Mouse (Mus musculus): ENCODE results near the gene Sox5.

Sox5 gene

GRCm38 (mm10) chr6:143903981-143904692 is 877.6 kb downstream of the Sox5 start:
- no peak for DNase-seq

DNA sequence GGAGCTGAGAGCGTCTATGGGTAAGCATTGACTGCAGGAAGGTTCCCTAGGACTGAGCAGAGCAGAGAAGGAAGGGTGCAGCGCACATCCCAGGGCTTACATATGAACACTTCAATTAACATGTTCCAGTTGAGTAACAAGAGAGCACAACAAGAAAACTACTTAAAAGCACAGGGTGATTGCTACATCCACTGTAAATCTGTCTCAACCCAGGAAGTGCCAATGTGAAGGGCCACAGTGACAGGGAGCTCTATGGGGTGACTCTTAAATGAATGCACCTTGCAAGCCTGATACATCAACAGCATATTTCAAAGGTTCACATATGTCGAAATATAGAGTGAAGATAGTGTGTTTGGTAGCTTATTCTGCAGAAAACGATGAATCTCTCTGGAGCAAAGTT is 880.9 kb downstream of the Sox5 start:
- no peak for DNase-seq

- no peak for DNase-seq
These were observed 886.7 kb downstream of the Sox5 start for GRCm38 (mm10) chr6:143895092-143895491.

DNA sequence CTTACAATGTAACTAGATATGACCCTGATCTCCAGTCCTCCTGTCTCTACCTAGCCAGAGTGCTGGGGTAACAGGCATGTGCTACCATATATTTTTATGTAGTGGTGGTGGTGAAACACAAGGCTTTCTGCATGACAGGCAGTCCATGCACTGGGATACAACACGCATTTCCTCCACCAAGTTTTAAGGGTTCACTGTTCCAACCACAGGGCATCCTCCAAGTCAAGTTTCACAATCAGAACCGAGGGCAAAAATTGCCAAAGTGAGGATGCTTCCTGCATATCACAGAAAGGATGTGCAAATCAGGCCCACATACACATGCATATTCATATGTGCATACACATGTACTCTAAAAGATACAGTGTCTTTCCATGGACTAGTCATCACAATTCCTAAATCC is 888.9 kb downstream of the Sox5 start:
- DNase-seq = no peak

DNA sequence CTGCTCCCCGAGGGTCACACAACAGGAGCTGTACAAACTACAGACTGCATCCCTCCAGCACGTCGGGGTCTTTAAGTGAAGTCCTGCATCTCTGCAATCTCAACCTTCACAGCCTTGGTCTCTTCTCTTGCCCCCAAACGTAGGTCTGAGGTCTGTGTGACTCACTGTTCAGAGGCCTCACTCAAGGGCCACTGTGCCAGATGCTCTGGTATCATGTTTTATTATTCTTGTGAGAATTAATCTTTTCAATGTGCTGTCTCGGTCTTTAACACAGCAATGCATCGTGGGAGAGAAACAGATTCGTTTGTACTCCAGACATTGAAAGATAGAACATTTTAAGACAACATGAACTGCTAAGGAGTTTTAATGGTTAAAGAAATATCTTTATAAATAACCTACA is 893.2 kb downstream of the Sox5 start:
- no peak for DNase-seq

- DNase-seq = no peak
These were observed 903.3 kb downstream of the Sox5 start for GRCm38 (mm10) chr6:143878525-143878924.

DNA sequence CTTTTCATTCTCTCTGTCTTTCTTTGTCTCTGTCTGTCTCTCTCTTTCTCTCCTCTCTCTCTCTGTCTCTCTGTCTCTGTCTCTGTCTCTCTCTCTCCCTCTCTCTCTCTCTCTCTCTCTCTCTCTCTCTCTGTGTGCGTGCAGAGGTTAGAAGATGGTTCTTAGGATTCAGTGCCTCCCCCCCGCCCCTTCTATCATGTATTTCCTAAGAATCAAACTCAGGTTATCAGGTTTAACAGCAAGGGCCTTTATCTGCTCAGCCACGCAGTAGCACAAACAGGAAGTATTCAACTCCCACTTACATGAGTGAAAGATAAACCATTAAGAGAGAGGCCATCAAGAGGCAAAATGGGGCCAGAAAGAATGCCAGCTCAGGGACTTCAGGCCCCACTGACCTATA is 913.0 kb downstream of the Sox5 start:
- DNase-seq = no peak

GRCm38 (mm10) chr6:143868155-143868685 is 913.6 kb downstream of the Sox5 start:
- no peak for DNase-seq

- DNase-seq = no peak
These were observed 914.7 kb downstream of the Sox5 start for GRCm38 (mm10) chr6:143867029-143867428.

- DNase-seq = no peak
These were observed 915.2 kb downstream of the Sox5 start for GRCm38 (mm10) chr6:143866566-143866965.

DNA sequence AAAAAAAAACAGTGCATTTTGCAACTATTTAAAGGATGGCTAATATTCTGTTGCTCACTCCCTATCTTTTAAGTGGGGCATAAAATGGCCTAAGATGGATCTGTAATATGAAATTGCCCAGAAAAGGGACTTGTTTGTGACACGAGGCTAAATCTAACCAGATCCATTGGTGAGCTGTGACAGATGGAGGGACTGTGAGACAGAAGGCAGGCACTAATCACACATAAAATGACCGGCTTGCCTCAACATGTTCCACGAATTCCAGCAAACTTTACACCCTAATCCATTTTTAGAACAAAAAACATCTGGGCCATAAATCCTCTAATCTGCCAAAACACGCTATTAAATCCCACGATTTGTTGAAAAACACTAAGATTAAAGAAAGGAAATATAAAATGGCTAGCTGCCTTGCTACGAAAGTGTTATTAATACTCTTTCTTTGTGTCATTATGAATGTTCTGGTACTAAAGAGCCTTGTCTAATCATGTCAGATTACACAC is 919.1 kb downstream of the Sox5 start:
- no peak for DNase-seq

DNA sequence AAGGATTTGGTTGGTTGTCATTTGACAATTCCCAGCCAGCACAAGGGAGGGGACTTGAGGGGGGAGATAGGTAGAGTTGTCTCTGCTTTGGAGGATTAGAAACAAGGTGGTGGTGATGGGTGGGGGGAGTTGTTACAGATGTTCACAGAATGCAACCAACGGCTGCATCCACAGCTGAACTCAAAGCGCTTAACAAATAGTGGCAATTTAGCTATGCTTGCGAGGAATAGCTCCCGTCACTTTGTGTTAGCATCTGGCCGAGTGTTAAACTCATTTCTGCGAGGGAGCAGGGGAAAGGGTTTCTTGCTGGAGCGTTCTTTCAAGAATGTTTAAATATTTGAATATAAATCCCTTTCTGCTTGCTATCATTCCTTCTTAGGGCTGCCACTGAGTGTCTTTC is 921.7 kb downstream of the Sox5 start:
- DNase-seq = no peak

DNA sequence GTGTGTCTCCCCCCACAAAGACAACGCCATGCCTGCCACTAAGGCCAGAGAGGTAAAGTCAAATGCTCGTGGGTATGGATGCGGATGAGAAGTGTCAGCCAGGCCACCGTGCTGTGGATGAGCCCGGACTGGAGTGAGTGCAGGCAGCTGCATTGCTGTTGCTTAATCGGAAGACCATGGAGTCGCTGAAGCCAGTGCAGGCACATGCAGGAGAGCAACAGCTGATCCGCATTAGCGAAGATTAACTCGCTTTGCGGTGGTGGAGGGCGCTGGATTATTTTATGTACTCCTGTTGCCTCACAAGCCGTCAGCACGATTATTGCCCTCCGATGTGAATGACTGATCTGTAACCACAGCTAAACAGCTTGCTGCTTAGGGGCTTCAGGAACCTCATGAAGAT is 922.2 kb downstream of the Sox5 start:
- no peak for DNase-seq

- DNase-seq = no peak
These were observed 923.2 kb downstream of the Sox5 start for GRCm38 (mm10) chr6:143858551-143858950.

DNA sequence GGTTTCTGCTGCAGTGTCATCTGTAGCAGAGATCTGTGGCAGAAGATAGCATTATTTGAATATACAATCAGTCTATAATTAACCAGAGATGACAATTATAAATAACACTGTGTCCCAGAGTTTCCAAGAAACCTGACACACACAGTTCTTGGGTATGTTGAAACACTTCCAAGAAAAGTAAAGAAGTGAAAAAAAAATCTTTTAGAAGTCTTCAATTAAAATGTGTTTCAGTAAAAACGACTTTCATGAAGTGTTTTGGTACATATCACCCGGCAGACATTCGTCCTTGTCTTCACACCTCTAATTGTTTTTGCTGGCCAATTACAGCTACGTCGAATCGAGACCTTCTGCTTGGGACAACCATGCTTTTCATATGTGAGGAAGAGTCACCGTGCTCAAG is 924.4 kb downstream of the Sox5 start:
- DNase-seq = no peak

- DNase-seq = no peak
These were observed 926.4 kb downstream of the Sox5 start for GRCm38 (mm10) chr6:143855421-143855820.

GRCm38 (mm10) chr6:143854031-143854430 is 927.7 kb downstream of the Sox5 start:
- DNase-seq = no peak

- DNase-seq = no peak
These were observed 936.0 kb downstream of the Sox5 start for GRCm38 (mm10) chr6:143845761-143846160.

- no peak for DNase-seq
These were observed 937.1 kb downstream of the Sox5 start for GRCm38 (mm10) chr6:143844701-143844970.

- no peak for DNase-seq
These were observed 937.7 kb downstream of the Sox5 start for GRCm38 (mm10) chr6:143843933-143844700.

DNA sequence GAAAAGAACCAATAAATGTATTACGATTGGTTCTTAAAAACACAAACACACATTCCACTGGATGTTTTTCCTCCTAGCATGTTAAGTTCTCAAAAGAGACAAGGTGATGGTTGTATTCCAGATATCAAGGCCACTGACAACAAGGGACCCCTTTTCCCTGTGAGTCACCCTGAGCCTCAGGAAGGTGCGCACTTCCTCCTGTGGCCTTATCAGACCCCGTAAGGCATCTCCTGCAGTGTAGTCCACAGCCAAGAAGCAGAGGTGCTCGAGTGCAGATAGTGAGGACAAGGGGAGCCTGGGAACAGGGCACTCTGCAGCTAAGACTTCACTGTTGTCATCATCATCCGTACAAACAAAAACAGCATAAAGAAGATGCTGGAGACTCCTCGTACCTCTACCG is 939.8 kb downstream of the Sox5 start:
- DNase-seq = no peak

DNA sequence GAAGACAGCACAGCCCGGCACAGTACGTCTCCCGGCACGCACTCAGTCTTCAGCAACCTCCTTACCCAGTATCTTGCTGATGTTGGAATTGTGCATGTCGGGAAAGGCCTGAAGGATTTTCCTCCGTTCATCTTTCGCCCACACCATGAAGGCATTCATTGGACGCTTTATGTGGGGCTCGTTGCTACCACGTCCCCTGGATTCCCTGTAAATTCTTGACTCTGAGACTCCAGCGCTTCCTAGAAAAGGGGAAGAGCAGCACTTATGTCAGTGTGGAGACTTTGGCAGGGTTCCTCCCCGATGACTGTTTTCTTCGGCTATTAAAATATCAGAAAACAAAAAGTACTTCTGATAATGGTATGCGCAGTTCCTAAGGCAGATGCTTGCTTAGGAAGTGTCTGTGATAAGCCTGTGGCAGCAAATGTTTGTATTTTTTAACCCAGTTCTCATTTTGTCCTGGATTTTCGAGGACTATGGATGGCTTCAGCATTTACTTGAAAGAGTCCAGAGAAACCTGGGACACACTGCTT is 940.6 kb downstream of the Sox5 start:
- no peak for DNase-seq

GRCm38 (mm10) chr6:143838384-143839076 is 943.2 kb downstream of the Sox5 start:
- DNase-seq = no peak

GRCm38 (mm10) chr6:143835331-143835730 is 946.4 kb downstream of the Sox5 start:
- DNase-seq = no peak
